Mouse (Mus musculus) cerebellum, postnatal 10 days (tissue): ENCODE measurements around the gene Lhpp.

ENCODE experiments used
- DNase-seq, 2 experiments: peaks; one replicate each; pipeline ENCODE4 v3.0.0; 2021; ENCODE audit warnings: mixed read lengths in 2 of 2

The Lhpp gene

DNA sequence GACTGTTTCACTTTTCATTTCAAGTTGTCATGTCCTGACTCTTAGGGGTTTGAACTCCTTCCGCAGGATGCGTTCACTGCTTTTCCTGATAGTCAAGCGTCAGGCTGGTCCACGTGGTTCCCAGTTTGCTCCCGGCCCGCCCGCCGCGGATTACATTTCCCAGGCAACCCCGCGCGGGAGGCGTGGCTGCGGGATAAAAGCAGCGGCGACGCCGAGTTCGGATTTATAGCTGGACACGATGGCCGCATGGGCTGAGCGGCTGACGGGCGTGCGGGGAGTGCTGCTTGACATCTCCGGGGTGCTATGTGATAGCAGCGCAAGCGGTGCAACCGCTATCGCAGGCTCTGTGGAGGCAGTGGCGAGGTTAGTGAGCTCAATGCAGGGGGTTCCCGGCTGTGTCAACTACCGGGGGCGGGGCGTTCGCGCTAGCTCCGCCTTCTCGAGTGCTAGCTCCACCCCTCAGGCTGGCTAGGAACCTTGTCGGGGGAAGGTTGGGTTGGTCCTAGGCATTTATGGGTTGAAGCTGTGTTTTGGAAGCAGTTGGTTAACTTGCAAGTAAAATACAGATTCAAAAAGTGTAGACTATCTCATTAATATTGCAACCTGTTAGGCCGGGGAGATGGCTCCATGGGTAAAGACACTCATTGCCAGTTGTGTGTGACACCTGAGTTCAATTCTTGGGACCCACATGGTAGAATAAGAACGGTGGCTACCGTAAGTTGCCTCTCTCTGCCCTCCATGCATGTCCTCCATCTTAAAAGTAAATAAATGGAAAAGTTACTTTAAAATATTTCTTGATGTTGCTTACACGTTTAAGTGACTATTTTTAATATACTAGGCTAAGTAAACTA lies at the start of gene Lhpp:
TSS of gene Lhpp (plus strand) at position 171 of the 851 bp plus-strand sequence.
- DNase-seq, result peak; percentile 74 to 80

DNA sequence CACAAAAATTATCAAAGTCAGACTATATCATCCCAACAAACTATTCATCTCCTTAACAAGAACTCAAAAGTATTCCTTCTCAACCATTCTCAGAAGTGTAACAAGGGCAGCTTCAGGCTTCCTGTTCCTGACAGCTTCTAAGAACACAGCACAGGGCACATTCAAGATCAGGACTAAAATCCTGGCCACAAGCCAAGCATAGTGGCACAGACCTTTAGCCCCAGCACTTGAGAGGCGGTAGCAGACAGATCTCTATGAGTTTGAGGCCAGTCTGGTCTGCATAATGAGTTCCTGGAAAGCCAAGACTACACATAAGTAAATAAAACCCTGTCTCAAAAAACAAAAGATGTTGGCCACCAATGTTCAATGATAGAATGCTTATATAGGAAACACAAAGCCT lies 44.6 kb upstream of the Lhpp start:
- DNase-seq, result no peak

DNA sequence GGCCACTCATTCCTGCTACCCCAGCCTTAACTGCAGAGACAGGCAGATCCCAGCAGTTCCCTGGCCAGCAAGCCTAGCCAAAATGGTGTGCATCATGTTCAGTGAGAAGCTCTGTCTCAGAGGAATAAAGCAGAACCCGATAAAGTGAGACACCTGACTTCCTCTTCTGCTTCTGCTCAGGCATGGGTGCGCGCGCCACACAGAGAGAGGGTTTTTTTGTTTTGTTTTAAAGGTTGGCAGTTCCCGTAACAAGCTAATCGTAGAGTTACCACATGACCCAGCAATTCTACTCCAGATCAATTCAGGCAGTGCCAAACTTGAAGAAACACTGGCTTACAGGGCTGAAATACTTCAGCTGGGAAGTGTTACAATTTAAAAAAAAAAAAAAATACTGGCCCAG lies 41.6 kb upstream of the Lhpp start:
- no peak for DNase-seq

DNA sequence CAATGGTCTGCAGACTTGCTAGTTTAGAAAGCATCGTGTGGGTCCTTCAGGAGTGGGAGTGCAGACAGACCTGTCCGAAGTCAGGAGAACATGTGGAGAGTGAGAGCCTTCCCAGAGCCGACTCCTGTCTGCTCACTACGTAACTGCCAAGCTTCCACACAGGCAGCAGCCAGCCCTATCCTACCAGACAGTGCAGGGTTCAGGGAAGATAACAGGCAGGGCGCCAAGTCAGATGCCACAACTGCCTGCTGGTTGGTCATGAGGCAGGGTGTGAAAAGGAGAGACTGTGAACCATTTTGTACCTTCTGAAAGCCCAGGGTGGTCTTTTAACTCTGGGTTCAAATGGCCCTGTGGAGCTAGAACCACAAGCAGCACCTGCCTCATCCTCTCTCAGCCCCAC lies 40.4 kb upstream of the Lhpp start:
- peak; percentile 53 to 67 for DNase-seq

DNA sequence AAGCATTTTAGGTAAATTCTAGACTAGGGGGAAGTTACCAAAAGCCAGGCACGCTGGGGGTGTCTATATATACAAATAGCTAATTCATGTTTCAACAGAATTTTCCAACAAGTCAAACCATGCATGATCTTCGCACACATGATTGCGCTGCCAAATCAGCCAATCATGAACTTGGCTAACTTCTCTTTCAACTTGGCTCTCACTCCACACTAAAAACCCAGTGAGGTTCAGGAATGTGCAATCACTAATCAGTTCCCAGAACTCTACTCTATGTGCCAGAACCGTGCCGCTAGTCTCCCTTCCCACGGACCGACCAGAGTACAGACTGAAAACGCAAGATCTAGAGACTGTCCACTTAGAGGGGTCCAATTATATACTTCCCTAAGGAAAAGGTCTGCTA lies 39.0 kb upstream of the Lhpp start:
- peak; percentile 64 to 68 for DNase-seq

DNA sequence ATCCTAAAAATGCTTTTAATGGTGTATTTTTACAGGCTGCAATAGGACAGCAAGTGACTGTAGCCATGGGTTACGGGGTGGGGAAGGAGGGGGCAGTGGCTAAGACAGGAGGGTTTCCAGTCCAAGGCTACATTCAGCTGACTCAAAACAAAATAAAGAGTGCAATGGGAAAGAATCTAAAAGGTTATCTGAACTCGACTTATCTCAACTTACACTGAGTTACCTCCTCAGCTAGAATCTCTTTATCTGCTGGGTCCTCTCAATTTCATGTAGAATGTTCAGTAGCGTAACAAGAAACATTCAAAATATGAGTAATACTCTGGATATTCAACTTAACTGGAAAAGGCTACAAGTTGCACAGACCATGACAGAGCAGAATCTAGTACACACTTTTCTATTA lies 37.7 kb upstream of the Lhpp start:
- DNase-seq, result no peak

DNA sequence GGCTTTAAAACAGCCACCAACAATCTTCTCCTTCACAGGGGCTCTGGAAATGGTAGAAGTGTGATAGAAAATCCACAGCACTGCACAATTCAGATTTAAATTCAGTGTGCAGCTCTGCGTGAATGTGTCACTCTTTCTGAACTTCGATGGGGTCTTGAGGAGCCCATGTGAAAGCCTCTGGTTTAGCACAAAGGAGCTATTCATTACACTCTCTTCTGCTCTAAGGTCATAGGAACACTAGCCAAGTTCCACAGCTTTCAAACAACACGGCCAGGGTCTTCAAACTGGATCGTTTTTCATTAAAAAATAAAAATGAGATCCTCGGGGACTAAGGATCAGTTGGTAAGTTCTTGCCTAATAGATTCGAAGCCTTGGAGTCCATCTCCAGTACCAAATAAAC lies 37.2 kb upstream of the Lhpp start:
- no peak for DNase-seq

DNA sequence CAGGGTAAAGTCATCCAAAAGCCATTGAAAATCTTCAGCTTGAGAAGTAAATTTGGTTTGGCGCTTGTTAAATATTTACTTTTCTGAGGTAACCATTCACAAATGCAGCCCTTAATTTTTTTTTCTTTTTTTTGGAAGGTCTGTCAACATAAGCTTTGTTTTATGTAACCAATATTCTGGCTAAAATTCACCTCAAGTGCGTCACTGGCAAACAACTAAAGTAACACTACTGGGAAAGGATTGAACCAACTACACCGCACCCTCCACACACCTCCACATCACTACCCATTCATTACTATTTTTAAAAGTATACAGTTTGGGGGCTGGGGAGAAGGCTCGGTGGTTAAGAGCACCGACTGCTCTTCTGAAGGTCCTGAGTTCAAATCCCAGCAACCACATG lies 35.8 kb upstream of the Lhpp start:
- no peak for DNase-seq

DNA sequence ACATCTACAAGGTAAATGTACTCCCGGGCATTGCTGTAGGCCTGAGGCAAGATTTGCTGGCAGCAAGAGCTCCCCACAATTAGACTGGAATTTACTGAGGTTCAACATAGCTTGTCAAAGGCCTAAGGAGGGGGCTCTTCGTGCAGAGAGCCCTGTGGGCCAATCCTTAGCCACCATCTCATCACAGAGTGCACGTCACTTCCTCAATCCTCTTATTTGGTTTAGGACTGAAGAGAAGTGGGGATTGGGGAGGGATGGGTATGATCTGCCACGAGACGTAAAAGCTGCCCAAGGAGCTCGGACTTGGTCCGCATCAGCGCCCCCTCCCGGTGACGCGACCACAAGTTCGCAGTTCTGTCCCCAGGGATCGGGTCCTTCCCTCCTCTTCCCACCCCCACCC lies 34.8 kb upstream of the Lhpp start:
- peak; percentile 87 to 89 for DNase-seq

DNA sequence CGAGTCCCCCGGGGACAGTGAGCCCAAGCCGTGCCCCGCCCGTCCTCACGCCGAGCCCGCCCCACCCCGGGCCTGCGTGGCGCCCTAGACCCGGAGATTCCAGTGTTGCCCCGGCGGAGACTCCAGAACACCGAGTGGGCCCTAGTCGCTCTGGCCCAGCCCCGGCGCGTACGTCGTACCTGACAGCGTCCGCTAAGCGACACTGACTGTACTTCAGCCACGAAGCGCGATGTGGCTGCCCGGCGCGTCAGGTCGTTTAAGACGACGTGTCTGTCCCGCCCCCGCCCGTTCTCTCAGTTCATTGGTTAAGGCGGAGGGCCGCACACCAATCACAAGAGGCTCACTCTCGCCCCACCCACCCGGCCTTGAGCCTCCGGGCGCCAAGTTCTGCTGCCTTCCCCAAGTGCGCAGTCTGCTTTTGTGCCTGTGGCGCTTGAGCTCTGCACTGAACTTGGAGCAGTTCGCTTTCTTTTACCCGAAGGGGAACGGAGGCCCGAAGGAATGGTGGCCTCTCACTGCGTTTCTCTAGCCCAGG lies 34.3 kb upstream of the Lhpp start, which contains the start of gene Oat:
TSS of gene Oat (minus strand) at position 283 of the 535 bp plus-strand sequence.
- DNase-seq, result peak; percentile 96

DNA sequence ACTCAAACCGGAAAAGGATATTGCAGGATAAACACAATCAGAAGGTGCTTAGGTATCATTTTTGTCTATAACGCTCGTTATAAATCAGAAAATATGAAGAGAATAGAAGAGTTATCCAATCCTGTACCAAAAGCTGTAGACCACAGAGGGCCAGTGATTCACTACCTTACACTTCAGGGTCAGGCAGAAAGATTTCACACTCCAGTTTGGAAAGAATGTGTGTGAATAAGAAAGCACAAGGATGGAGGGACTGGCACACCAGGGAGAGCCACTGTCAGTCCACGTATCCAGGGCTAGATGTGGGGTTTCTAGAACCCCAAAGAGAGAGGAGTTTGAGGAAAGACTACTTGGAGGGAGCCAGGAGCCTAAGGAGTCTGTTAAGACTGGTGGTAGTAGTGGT lies 33.5 kb upstream of the Lhpp start:
- DNase-seq, result no peak

DNA sequence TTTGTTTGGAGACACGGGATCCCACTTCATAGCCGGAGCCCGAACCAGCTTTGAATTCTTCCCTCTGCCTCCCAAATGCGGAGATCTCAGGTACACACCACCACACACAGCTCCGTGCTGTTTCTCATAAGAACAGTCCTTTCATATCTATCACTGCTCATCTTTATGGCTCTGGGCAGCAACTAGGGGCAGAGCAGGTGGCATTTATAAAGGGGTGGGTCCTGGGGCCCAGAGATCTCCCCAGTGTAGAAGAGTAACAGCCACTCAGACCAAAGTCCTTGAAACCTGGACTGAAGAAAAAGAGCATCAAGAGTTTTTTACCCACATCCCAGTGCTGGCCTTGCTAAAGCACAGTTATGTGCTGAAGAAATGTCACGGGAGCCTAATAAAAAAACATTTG lies 29.9 kb upstream of the Lhpp start:
- no peak for DNase-seq

DNA sequence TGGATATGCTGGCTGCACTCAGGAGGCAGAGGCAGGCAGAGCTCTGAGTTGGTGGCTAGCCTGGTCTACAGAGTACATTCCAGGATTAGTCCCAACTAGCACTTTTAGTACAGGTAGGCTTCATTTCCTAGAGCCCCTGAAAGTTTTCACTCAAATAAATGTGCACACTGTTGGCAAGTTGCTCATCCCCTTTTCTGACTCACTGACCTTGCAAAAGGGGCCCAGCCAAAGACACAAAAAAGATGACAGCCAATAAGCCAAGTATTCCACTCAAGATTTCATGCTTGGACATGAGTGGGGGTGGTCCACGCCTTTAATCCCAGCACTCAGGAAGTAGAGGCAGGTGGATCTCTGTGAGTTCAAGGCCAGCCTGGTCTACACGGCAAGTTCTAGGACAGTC lies 29.0 kb upstream of the Lhpp start:
- no peak for DNase-seq

DNA sequence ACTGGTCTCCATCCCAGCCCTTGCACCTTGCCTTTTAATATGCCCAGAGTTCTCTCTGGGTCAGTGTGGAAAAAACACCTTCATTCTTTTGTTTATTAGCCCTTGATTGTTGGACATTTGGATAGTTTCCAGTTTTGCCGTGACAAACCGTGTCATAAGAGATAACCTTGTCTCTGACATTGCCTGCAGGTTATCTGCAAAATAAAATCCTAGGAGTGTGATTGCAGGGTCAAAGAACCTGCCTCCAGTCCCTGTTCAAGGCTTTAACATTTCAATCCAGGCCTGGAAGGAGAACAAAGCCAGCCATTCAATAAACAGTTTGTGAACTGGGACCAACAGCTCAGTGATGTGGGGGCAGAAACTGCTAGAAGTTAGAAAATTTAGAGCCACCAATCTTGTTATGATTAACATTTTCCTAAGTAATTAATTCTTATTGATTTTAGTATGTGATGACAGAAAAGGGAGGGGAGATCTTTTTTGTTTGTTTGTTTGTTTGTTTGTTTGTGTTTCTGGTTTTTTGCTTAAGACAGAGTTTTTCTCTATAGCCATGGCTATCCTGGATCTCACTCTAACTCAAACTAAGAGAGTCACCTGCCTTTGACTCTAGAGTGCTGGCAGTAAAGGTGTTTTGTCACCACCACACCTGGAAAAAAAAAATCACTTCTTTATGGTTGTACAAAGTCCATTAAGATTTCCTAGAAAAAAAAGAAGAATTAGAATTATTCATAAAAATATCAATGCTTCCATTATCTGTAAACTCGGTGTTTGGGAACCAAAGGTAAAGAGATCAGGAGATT lies 24.5 kb upstream of the Lhpp start:
- DNase-seq, result no peak

DNA sequence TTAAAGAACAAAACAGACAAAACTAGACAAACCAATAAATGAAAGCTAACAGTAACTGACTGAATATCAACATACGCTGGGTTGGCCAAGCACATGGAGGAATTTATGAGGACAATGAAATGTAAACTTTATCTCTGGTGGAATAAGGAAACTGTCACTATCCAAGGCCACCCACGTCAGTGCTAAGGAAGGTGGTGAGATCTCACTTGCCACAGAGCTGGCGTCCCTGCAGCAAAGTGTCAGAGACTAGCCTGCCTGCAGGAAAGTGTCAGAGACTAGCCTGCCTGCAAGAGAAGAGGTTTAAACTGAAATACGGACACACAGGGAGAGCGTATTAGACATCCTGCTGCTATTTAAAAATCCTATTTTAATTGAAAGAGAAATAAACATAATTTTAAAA lies 23.3 kb upstream of the Lhpp start:
- no peak for DNase-seq

DNA sequence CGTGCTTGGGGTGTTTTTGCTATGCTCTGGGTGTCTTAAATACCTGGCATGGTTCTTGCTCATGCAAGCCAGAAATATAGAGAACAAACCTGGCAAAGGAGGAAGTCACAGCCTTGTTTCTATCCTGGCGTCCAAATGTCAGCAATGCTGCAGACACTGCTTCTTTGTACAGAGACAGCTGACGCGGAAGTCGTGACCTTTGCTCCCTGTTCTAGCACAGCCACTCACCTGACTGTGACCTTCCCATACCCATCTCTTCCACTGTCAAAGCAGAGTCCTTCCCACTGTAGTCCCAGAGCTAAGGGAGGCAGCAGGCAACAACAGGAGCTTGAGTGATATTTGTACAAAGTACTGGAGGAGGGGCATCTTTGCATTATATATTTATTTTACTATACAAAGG lies 20.8 kb upstream of the Lhpp start:
- DNase-seq, result no peak

DNA sequence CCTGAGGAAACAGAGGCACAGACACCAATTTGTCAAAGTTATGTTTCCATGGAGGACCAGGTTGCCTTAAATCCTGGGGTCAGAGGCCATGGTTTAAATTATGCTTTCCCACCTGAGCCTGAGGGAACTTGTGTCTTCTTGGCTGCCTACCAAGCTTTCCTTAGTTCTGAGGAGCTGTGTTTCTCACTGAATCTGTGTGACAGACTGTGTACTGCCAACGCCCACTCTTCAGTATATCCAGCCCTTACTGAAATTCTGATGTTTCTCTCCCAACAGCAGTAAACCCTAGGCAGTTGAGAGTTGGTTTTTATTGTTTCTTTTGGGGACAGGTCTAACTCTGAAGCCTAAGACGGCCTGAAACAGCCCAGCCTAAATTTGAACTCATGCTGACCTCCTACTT lies 16.7 kb upstream of the Lhpp start:
- no peak for DNase-seq

DNA sequence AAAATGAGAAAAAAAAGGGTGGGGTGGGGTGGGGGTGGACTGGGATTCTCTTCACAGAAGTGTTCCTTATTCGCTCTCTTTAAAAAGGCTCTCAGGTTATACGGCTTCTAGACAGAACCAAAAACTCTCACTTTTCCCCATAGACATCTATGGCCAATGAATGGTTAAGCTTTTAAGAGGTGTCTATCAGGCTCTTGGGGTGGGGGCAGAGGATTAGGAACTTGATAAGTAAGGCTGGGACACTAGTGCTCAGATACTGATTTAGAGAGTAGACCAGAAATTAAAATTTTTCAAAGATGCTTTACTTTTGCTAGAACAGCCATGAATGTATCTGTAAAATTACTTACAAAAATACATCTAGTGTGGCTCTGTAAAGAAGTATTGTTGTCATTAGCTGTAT lies 16.1 kb upstream of the Lhpp start:
- DNase-seq, result no peak

DNA sequence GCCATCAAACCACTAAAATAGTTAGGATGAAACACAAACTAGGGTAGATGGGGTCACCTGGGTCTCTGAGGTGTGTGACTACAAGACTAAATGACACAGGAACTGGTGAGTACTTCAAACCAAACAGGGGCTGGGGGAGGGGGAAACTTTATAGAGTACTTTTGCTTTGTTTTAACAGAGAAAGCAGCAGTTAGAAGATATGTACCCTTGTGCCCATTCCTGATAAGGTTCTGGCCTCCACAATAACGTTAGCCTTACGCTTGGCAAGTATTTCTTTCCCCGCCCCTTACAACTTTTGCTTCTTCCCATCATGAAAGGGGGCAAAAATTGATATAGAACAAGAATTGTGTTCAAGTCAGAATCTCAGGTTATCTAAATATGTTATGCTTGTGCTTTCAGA lies 14.7 kb upstream of the Lhpp start:
- DNase-seq, result no peak

DNA sequence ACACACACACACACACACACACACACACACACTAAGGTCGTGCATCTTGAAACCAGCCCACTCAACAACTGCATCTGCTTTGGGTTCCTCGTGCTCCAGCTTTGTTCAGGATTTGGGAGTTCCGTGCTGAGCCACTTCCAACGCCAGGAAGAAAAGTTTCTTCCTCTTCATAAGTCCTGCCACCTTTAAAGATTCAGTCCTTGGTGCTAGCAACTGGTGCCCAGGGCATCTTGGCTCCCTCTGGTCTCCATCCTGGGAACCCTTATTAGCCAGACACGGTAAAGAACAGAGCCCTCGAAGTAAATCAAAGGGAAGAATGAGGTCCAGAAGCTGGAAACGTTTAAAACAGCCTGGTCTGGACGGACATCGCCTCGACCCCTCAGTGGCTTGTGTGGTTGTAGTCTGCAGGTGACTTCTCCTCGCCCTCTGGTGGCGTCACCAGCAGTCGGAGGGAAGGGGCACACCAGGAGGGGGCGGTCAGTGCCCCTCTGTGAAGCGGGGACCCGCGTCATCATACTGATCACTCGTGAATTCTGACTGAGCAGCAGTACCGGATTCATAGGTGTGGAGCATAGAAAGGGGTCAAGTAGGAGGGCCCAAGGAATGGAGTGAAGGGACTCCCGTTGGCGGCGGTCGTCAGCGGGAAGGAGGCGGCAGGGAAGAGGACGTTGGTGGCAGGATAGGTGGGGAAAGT lies 13.7 kb upstream of the Lhpp start:
- DNase-seq, result no peak

DNA sequence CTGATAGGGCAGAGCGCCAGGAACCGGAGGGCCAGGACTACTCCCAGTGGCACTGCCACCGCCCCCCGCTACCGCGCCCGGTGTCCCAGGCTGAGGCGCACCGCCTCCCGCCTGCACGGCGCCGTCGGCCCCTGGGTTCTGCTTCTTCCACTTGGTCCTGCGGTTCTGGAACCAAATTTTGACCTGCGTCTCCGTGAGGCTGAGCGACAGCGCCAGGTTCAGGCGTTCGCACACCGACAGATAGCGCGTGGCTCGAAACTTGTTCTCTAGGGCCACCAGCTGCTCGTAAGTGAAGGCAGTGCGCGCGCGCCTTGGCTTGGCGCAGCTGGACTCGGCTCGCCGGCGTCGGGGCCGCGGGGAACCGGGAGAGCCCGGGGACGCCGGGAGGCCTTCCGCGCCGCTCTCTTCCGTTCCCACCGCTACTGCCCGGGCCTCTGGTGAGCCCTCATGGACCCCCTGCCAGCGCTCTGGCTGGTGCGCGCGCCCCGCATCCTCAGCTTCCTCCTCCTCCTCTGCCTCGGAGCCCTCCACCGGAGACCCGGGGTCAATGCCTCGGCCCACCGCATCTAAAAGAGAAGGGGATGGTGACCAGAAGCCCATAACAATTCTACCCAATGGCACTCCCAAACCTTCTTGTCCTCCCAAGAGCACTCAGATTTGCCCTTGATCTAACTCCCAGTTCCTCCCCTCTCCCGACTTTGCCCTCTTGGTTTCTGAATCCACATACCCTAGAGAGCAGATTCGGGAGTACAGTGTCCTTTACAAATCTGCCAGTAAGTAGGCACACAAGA lies 13.0 kb upstream of the Lhpp start:
- peak in 1 of 2 experiments; percentile 26 for DNase-seq
